Mouse (Mus musculus) myocyte (in vitro differentiated cells): Measurements from ENCODE around the gene Plekhm3. TPM values are rescaled to one million over a fixed set of nuclear protein-coding genes. Genes with fewer than 3 reads are reported as not detected.

Experiments
- H3K27me3 ChIP-seq: one replicate; pipeline ENCODE4 v1.6.1; 2011; ENCODE audit not compliant: control insufficient read depth, insufficient read depth, insufficient read length
- H3K36me3 ChIP-seq: one replicate; pipeline ENCODE4 v1.6.1; 2011; ENCODE audit not compliant: control insufficient read depth, insufficient read depth
- H3K4me2 ChIP-seq: one replicate; pipeline ENCODE4 v1.6.1; 2011; ENCODE audit warnings: low read depth, control low read depth
- H3K4me3 ChIP-seq: one replicate; pipeline ENCODE4 v1.5.1; 2011; ENCODE audit warnings: mild to moderate bottlenecking, control low read depth, moderate library complexity
- H3K79me2 ChIP-seq: one replicate; pipeline ENCODE4 v1.6.1; 2011; ENCODE audit not compliant: control insufficient read depth, insufficient read depth
- H3ac ChIP-seq: one replicate; pipeline ENCODE4 v1.6.1; 2011; ENCODE audit not compliant: control insufficient read depth, insufficient read length
- CEBPB ChIP-seq: IDR thresholded peaks from 2 replicates; pipeline ENCODE4 v1.6.1; 2011; ENCODE audit warnings: mild to moderate bottlenecking, moderate library complexity; ENCODE audit not compliant: poor library complexity, insufficient read depth, severe bottlenecking
- E2F4 ChIP-seq: IDR thresholded peaks from one replicate; pipeline ENCODE4 v1.6.1; 2011; ENCODE audit warnings: mild to moderate bottlenecking, control low read depth, moderate library complexity; ENCODE audit not compliant: insufficient read depth
- MAX ChIP-seq: IDR thresholded peaks from one replicate; pipeline ENCODE4 v1.6.1; 2011; ENCODE audit warnings: low read depth, mild to moderate bottlenecking, control low read depth
- MYOD1 ChIP-seq, 3 experiments: IDR thresholded peaks; one replicate each; pipeline ENCODE4 v1.6.1; 2011; ENCODE audit warnings: control low read depth in 2 of 3, low read depth in 2 of 3, mild to moderate bottlenecking in 2 of 3, moderate library complexity in 1 of 3; ENCODE audit not compliant: insufficient read length in 2 of 3, control insufficient read depth in 1 of 3
- MYOG ChIP-seq, 3 experiments: IDR thresholded peaks; one replicate each; pipeline ENCODE4 v1.6.1; 2011; ENCODE audit warnings: control low read depth in 2 of 3, low read depth in 2 of 3, mild to moderate bottlenecking in 2 of 3; ENCODE audit not compliant: insufficient read length in 2 of 3, control insufficient read depth in 1 of 3, insufficient read depth in 1 of 3
- POLR2A ChIP-seq: IDR thresholded peaks from one replicate; pipeline ENCODE4 v1.6.1; 2011; ENCODE audit warnings: low read depth, mild to moderate bottlenecking, control low read depth, moderate library complexity; ENCODE audit not compliant: insufficient read length
- POLR2AphosphoS2 ChIP-seq: IDR thresholded peaks from one replicate; pipeline ENCODE4 v1.6.1; 2011; ENCODE audit warnings: low read depth, control low read depth; ENCODE audit not compliant: insufficient read length
- REST ChIP-seq: IDR thresholded peaks from one replicate; pipeline ENCODE4 v1.6.1; 2011; ENCODE audit warnings: mild to moderate bottlenecking, control low read depth, moderate library complexity; ENCODE audit not compliant: insufficient read depth, insufficient read length
- SRF ChIP-seq: IDR thresholded peaks from one replicate; pipeline ENCODE4 v1.6.1; 2011; ENCODE audit warnings: low read depth; ENCODE audit not compliant: control insufficient read depth, insufficient read length
- TCF12 ChIP-seq: IDR thresholded peaks from one replicate; pipeline ENCODE4 v1.6.1; 2011; ENCODE audit warnings: mild to moderate bottlenecking, control low read depth; ENCODE audit not compliant: poor library complexity, insufficient read depth, severe bottlenecking
- TCF3 ChIP-seq: IDR thresholded peaks from one replicate; pipeline ENCODE4 v1.6.1; 2011; ENCODE audit warnings: low read depth, control low read depth; ENCODE audit not compliant: insufficient read length
- USF1 ChIP-seq: IDR thresholded peaks from one replicate; pipeline ENCODE4 v1.6.1; 2011; ENCODE audit warnings: low read depth, mild to moderate bottlenecking, control low read depth, moderate library complexity
- polyA plus RNA-seq: library from polyadenylated mRNA; unstranded; fragments of >200 nt; fragmentation: generic; extraction: Trizol; gene quantifications from one replicate; pipeline ENCODE4 v1.2.1, GENCODE M21; 2012; ENCODE audit warnings: missing spikeins

Gene Plekhm3
- polyA plus RNA-seq, 1 experiment: 3.9 TPM

- no peaks in the 10 kb centered on the region for H3K27me3 ChIP-seq
- H3ac ChIP-seq: no peak overlapping the region
- TF ChIP-seq TCF12 (no peak), POLR2A (no peak), TCF3 (no peak), MYOD1 (IDR thresholded peaks at IDR 0.05; ENCODE audit: control insufficient read depth in 1 of 3, insufficient read length in 2 of 3, low read depth in 2 of 3) (no peak)
- H3K4me2 ChIP-seq: no peak overlapping the region
- H3K4me3 ChIP-seq: no peak overlapping the region
- H3K79me2 ChIP-seq: no peaks in the 10 kb centered on the region
- no peaks in the 10 kb centered on the region for H3K36me3 ChIP-seq
These were observed 80.9 kb downstream of the Plekhm3 start for GRCm38 (mm10) chr1:64875712-64876111.

GRCm38 (mm10) chr1:64875156-64875555 lies 81.5 kb downstream of the Plekhm3 start:
- Histone ChIP-seq H3ac (no peak overlapping the region), H3K36me3 (no peaks in the 10 kb centered on the region), H3K4me2 (no peak overlapping the region), H3K4me3 (no peak overlapping the region), H3K27me3 (no peaks in the 10 kb centered on the region), H3K79me2 (no peaks in the 10 kb centered on the region)
- TF ChIP-seq MYOG (IDR thresholded peaks at IDR 0.05; ENCODE audit: control insufficient read depth in 1 of 3, insufficient read depth in 1 of 3, insufficient read length in 2 of 3, low read depth in 2 of 3): no peak
- TF ChIP-seq SRF: no peak
- TF ChIP-seq POLR2AphosphoS2: no peak
- TF ChIP-seq TCF12: no peak
- no peak for TF ChIP-seq REST
- TF ChIP-seq POLR2A: no peak
- TF ChIP-seq CEBPB: no peak

GRCm38 (mm10) chr1:64871956-64872355 lies 84.7 kb downstream of the Plekhm3 start:
- Histone ChIP-seq H3K4me3 (no peak overlapping the region), H3K4me2 (no peak overlapping the region), H3ac (no peak overlapping the region), H3K79me2 (no peaks in the 10 kb centered on the region), H3K36me3 (no peaks in the 10 kb centered on the region), H3K27me3 (no peaks in the 10 kb centered on the region)
- TF ChIP-seq POLR2A (no peak), E2F4 (no peak), SRF (no peak), MYOG (IDR thresholded peaks at IDR 0.05; ENCODE audit: control insufficient read depth in 1 of 3, insufficient read depth in 1 of 3, insufficient read length in 2 of 3, low read depth in 2 of 3) (no peak)

GRCm38 (mm10) chr1:64867684-64868083 lies 88.9 kb downstream of the Plekhm3 start:
- no peaks in the 10 kb centered on the region for H3K27me3 ChIP-seq
- no peaks in the 10 kb centered on the region for H3K79me2 ChIP-seq
- no peak overlapping the region for H3K4me2 ChIP-seq
- no peak overlapping the region for H3ac ChIP-seq
- no peaks in the 10 kb centered on the region for H3K36me3 ChIP-seq
- H3K4me3 ChIP-seq: no peak overlapping the region
- TF ChIP-seq TCF12 (no peak), SRF (no peak), TCF3 (no peak), MYOG (IDR thresholded peaks at IDR 0.05; ENCODE audit: control insufficient read depth in 1 of 3, insufficient read depth in 1 of 3, insufficient read length in 2 of 3, low read depth in 2 of 3) (no peak), MAX (no peak), POLR2A (no peak), POLR2AphosphoS2 (no peak), REST (no peak), CEBPB (no peak), USF1 (no peak), MYOD1 (IDR thresholded peaks at IDR 0.05; ENCODE audit: control insufficient read depth in 1 of 3, insufficient read length in 2 of 3, low read depth in 2 of 3) (no peak), E2F4 (no peak)

GRCm38 (mm10) chr1:64866140-64866539 lies 90.5 kb downstream of the Plekhm3 start:
- Histone ChIP-seq H3K4me3 (no peak overlapping the region), H3K36me3 (no peaks in the 10 kb centered on the region), H3ac (no peak overlapping the region), H3K4me2 (no peak overlapping the region), H3K79me2 (no peaks in the 10 kb centered on the region), H3K27me3 (no peaks in the 10 kb centered on the region)
- TF ChIP-seq MYOG (IDR thresholded peaks at IDR 0.05; ENCODE audit: control insufficient read depth in 1 of 3, insufficient read depth in 1 of 3, insufficient read length in 2 of 3, low read depth in 2 of 3) (no peak), REST (no peak), MYOD1 (IDR thresholded peaks at IDR 0.05; ENCODE audit: control insufficient read depth in 1 of 3, insufficient read length in 2 of 3, low read depth in 2 of 3) (no peak), E2F4 (no peak), CEBPB (no peak), TCF3 (no peak), SRF (no peak), POLR2AphosphoS2 (no peak), TCF12 (no peak), MAX (no peak), USF1 (no peak), POLR2A (no peak)
